Mouse (Mus musculus) lung, postnatal 0 days (tissue): Measurements from ENCODE around the gene Lrmda.

ENCODE experiments used
- CTCF ChIP-seq: IDR thresholded peaks from 2 replicates; pipeline ENCODE4 v1.5.1; 2016; ENCODE audit warnings: antibody characterized with exemption, mild to moderate bottlenecking
- EP300 ChIP-seq: IDR thresholded peaks from 2 replicates; pipeline ENCODE4 v1.6.1; 2016; ENCODE audit warnings: antibody characterized with exemption, mild to moderate bottlenecking, control low read depth

GRCm38 (mm10) chr14:22800871-22801636 lies 781.5 kb downstream of the Lrmda start:
- no peak for TF ChIP-seq CTCF
- no peak for TF ChIP-seq EP300
